Mouse (Mus musculus) adrenal gland, postnatal 36 days (tissue): Measurements from ENCODE around the gene Wasf2. TPM values are rescaled to one million over a fixed set of nuclear protein-coding genes. Genes with fewer than 3 reads are reported as not detected.
A peak's percentile ranks its signal among the peaks of the same experiment; 100 is the strongest.
"Not testable (repeated sequence)": the region's sequence is repeated elsewhere in the genome, so short reads cannot be mapped to it uniquely, and the experiment has no call there.

ENCODE experiments used
- DNase-seq, 2 experiments: peaks; one replicate each; pipeline ENCODE4 v3.0.0; 2021; ENCODE audit warnings: mixed read lengths in 1 of 2
- total RNA-seq, 2 experiments: library from RNA; stranded (reverse); gene quantifications; 2 replicates each; pipeline ENCODE4 v1.2.3; 2021

The Wasf2 gene
- total RNA-seq, 2 experiments from 2014 or later = 122 to 132 TPM

- not testable (repeated sequence) for DNase-seq
These were observed 33.6 kb upstream of the Wasf2 start for GRCm38 (mm10) chr4:133096671-133097070.

DNA sequence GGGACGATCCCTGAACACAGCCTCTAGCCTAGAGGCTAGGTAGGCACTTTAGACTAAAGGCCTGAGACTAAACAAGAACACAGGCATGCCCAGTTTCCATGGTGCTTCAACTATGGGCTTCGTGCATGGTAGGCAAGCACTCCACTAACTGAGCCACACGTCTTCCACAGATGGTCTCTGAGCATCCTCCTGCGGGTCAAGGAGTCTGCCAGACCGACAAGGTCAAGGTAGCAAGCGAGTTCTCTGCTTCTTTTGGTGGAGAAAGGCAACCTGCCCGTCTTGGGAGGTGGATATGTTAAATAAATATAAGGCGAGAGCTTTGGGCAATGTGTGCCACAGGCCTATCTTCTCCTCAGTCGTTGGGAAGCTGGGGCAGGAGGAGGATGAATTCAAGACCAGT is 28.6 kb upstream of the Wasf2 start:
- DNase-seq = no peak

DNA sequence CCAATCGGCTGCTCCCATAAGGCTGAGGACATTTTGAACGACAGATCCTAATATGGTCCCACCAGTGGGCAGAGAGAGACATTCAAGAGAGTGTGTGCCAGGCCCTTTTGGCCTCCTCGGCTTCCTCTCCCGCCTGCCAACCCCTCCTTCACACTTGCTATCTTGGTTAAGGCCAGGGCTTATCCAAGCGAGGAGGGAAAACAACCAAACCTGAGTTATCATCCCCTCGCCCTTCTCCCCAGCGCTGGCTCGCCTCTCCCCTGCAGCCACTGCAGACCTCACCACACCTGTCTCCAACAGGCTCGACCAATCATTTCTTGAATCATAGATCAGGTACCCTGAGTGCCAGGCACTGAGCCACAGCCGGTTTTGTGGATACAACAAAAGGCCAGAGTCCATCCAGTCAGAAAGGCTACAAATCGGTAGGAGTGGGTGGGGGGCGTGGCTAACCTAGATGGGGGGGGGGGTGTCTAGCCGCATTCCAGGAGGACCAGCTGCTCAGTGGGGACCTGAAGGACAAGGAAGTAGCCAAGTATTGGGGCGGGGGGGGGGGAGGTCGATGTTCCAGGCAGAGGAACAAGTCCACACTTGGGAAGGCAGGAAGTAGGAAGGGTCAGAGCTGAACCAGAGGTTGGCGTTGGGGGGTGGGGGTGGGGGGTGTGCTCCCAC is 26.6 kb upstream of the Wasf2 start:
- no peak for DNase-seq

DNA sequence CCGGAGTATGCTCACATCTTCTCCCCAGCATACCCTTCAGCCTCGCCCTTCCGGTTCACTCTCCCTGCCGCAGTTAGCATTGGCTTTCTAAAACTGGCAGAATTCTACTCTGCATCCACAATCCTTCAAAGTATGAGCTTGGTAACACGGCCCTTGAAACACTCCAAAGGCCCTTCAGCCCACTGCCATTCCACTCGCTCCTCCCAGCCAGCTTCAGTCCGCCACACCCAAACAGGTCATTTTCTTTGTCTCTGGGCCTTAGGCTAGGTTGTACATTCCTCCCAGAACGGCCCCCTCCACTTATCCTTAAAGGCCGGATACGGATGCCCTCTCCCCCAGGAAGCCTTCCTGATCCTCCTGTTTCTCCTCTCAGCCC is 26.1 kb upstream of the Wasf2 start:
- DNase-seq = no peak

- DNase-seq = no peak
These were observed 23.6 kb upstream of the Wasf2 start for GRCm38 (mm10) chr4:133106691-133107090.

GRCm38 (mm10) chr4:133107788-133108281 is 22.5 kb upstream of the Wasf2 start:
- DNase-seq = peak; percentile 61 to 72

DNA sequence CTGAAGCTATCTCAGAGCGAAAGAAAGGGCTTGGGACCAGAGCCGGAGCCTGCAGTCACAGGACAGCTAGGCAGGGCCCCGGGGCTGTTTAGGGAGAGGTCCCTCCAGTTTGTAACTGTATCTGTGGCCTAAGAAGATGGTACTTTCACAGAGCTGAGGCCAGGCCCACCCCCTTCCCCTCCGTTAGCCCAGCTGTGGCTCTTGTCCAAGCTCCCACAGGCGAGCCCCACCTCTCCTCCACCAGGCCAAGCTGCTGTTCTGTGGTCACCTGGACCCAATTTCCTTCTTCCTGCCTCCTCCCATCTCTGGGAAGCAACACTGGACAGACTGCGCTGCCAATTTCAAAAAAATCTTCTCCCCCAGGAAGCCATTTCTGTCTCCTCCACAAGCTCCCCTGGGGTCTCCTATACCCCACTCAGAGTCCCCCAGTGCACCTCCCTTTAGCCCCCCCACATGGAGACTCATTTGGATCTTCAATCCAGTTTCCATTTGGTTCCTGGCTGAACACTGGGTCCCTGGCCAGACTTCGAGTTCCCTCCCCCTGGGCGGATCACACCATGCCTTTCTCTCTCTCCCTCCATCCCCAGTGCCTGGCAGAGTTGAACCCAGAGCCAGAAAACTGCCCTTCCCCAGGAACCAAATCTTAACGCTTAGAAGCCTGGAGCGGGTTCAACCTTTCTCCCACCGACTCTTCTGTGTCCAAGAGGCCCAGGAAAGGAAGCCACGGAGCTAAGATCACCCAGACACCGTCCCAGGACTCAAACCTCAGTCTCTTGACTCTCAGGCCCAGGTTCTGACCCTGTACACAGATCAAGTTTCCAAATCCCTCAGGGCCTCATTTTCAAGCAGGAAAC is 21.6 kb upstream of the Wasf2 start:
- no peak for DNase-seq

DNA sequence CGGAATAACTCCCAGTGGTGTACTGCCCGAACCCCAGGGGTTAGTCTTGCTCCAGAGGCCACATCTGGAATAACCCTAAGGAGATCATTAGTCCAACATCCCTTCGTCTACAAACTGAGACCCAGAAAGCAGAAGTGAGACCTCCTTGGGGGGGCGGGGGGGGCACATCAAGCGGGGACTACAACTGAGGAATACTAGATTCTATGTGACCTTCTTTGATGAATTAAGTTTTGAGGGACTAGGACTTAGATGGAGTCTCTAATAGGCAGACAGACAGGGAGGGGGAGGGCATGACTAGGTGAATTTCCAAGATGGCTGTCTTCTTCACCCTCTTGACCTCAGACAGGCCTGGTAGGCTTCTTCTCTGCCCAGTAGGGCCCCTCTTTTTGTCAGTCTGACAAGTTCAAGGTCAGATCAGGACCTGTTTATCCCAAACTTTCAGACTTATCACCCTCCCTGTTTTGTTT is 20.9 kb upstream of the Wasf2 start:
- DNase-seq = no peak

- no peak for DNase-seq
These were observed 18.0 kb upstream of the Wasf2 start for GRCm38 (mm10) chr4:133112175-133112838.

GRCm38 (mm10) chr4:133113351-133113882 is 16.9 kb upstream of the Wasf2 start:
- no peak for DNase-seq

- no peak for DNase-seq
These were observed 15.5 kb upstream of the Wasf2 start for GRCm38 (mm10) chr4:133114762-133115161.

DNA sequence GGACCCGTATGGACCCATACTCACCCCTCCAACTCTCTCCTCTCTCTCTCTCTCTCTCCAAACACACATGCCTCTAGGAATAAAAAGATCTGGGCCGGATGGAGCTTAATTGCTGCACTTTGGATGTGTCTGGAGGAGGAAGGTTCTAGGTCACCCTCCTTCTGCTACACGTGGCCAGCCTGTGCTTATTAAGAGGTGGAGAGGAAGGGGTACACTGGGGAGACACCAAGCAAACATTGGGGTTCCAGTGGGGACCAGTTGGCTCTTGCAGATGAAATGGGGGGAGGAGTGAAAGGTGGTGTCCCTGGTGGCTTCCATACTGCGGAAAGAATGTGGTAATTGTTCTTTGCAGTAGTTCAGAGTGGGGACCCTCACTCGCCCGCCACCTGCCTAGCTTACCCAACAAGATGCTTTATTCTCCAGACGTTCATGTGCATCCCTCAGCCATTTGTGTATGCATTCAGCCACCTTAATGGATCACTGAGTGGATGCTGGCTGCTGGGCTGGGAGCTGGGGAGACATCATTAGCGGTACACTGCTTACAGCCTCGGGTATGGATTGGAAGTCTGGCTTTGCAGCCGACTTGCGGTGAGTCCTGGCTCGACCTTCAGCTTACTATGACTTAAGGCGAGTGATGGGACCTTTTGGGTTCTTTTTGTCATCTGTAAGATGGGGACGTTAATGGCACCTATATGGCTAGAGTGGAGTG is 14.4 kb upstream of the Wasf2 start:
- no peak for DNase-seq

DNA sequence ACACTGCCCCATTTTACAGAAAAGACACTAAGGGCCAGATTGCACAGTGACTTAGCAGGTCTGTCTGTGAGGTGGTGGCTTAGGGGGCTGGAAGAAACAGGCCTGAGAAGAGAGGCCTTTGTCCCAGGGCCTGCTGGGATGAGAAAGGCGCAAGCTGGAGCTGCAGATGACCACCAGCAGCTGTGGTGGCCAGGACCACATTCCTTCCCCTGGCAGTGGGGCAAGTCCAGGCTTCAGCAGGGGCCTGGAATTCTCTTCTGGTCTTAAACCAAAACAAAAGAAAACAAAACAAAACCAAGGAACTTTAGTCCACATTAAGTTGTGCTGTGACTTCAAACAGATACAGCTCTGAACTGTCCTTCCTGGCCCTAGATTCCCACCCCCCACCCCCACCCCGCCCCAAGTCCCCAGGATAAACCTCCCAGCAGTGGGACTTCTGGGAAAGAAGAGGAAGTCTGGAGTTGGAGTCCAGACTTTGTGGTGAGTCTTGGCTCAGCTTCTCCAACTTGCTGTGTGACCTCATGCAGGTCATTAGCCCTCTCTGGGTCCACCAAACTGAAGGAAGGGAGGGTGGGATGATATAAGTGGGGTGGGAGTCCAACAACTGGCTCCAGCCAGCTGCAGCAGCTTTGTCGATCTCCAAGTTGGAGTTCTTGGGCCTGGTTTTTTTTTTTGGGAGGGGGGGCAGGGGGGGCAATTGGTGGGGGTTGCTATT is 13.4 kb upstream of the Wasf2 start:
- DNase-seq = no peak

DNA sequence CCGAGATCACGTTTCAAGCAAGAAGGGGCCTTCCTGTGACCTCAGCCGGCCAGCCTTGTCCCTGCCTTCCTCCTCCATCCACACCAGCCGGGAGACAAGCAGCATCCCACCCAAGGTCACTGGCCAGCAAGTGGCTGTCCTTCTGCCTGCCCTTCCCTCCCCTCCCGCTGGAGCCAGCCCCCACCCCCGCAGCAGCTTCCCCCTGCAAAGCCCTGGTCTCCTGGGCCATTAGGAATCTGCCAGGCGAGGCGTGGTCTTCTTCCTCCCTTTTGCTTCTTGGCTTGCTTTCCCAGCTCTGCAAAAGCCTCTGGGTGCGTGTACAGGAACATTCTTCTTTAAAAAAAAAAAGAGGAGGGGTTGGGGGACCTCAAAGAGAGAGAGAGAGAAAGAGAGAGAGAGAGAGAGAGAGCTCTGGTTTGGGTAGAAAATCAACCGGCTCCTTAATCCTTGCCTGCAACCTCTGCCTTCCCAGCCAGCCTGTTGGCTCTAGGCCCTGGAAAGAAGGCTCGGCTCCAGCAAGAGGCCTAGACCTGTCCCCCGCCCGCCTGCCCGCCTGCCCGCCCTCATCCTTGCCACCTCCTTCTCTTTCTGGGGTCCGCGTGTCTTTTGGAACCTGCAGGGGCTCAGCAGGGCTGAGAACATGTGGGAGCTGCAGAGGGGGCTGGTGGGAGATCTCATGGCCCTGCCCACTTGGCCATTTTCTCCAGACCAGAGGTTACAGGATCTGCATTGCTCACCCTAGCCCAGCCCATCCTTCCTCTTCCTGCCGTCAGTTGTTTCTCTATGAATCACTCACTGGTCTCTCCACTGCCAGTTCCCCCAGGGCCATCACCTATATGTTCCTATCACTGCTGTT is 12.5 kb upstream of the Wasf2 start:
- peak; percentile 81 to 86 for DNase-seq

- DNase-seq = no peak
These were observed 11.4 kb upstream of the Wasf2 start for GRCm38 (mm10) chr4:133118775-133119375.

DNA sequence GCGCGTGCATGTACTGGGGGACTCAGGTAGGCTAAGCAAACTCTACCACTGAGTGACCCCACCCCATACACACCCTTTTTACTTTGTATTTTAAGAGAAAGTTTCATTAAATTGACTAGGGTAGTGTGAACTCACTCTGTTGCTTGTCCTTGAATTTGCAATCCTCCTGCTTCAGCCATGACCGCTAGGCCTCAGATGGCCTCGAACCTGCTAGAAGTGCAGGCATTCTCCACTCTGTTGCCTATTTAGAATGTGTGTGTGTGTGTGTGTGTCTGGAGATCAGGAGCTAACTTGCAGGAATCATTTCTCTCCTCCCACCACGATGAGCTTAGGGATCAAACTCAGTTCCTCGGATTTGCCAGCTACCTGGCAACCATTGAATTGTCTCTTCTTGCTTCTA is 10.7 kb upstream of the Wasf2 start:
- DNase-seq = no peak

GRCm38 (mm10) chr4:133120833-133121321 is 9.4 kb upstream of the Wasf2 start:
- DNase-seq = no peak

- no peak for DNase-seq
These were observed 8.9 kb upstream of the Wasf2 start for GRCm38 (mm10) chr4:133121416-133121815.

DNA sequence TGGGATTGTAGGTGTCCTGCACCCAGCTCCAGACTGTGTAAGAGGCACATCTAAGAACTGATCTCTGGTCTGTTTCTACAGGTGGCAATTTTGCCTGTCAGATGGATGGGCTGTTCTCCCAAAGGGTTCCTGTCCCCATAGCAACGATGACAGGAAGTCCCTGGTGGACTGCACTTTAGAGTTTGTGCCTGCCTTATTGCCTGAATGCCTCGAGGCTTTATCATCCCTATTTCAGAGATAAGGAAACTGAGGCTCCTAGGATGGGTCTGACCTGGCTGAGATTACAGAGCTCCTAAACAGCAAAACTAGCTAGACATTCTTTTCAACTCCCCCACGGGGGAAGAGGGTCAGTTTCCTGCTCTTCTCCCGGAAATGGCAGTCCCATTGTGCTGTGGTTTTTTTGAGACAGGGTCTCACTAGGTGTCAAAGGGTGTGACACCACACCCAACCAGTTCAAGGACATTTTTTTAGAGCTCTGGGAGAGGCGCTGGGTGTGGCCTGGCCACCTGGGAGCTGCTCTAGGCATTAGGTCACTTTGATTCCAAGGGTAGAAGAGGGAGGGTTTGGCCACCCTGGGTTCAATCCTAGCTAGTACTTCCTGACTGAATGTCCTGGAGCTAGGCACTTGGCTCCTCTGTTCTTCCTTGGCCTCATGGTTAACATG is 8.2 kb upstream of the Wasf2 start:
- no peak for DNase-seq
